Mouse (Mus musculus) embryonic fibroblast, embryonic 13.5 days (primary cell): ENCODE measurements around the gene Tln2.

Experiments
- CTCF ChIP-seq: IDR thresholded peaks from 2 replicates; pipeline ENCODE4 v1.5.1; 2011; ENCODE audit warnings: mild to moderate bottlenecking, control low read depth, low read length, moderate library complexity, borderline replicate concordance; ENCODE audit not compliant: insufficient read depth
- POLR2A ChIP-seq: IDR thresholded peaks from 2 replicates; pipeline ENCODE4 v1.6.1; 2011; ENCODE audit warnings: low read depth, mild to moderate bottlenecking, control low read depth, low read length, moderate library complexity

DNA sequence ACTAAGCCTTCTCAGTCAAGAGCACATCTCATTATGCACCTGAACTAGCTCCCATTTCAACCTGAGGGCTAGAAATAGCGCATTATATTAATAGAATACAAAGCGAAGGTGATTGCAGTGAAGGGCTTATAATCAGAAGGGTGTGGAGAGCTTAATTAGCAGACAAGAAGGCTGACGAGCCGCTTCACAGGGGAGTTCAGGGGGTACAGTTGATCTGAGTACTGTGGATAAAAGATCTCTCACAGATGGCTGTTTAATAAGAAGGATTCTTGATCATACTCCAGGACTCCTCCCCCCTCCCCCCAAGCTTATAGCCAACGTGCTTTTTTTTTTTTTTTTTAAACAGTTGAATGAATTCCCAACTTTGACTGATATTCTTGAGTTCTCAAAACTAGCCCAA lies 198.0 kb downstream of the Tln2 start:
- TF ChIP-seq CTCF (no peak), POLR2A (no peak)
